Mouse (Mus musculus): Measurements from ENCODE around the gene Tgfbr1.

- TF ChIP-seq POLR2A (IDR thresholded peaks at IDR 0.05; ENCODE audit: borderline replicate concordance, insufficient read depth, low read length), result no peak
- TF ChIP-seq CTCF (IDR thresholded peaks at IDR 0.05; ENCODE audit: borderline replicate concordance, insufficient read depth, low read depth, low read length), result no peak
Measured at GRCm38 (mm10) chr4:47427606-47428005, 74.6 kb downstream of the Tgfbr1 start.

All from cerebellum, adult 2 months (tissue).